Mouse (Mus musculus) forebrain, postnatal 0 days (tissue): ENCODE measurements around the gene Pde4d. TPM values are rescaled to one million over a fixed set of nuclear protein-coding genes. Genes with fewer than 3 reads are reported as not detected.

Source experiments
- ATAC-seq: fragments of 200-750 bp; cut with Nextera tagmentation; 2 replicates; pipeline ENCODE4 v1.8.0; 2017; ENCODE audit warnings: mild to moderate bottlenecking, moderate library complexity
- DNase-seq: peaks from one replicate; pipeline ENCODE4 v3.0.0-alpha.2; 2015
- H3K27ac ChIP-seq: fragments of 300-500 bp; sonication (generic); 2 replicates; pipeline ENCODE4 v1.5.1; 2014; ENCODE audit warnings: low read depth, mild to moderate bottlenecking, antibody characterized with exemption, low read length, moderate library complexity, mixed read lengths
- H3K27me3 ChIP-seq: fragments of 300-500 bp; sonication (generic); 2 replicates; pipeline ENCODE4 v1.6.1; 2014; ENCODE audit warnings: mild to moderate bottlenecking, low read length, mixed read lengths; ENCODE audit not compliant: insufficient read depth
- H3K36me3 ChIP-seq: fragments of 300-500 bp; sonication (generic); 2 replicates; pipeline ENCODE4 v1.6.1; 2014; ENCODE audit warnings: mild to moderate bottlenecking, moderate library complexity; ENCODE audit not compliant: insufficient read depth
- H3K4me1 ChIP-seq: fragments of 300-500 bp; sonication (generic); 2 replicates; pipeline ENCODE4 v1.6.1; 2014; ENCODE audit warnings: antibody characterized with exemption; ENCODE audit not compliant: insufficient read depth
- H3K4me2 ChIP-seq: fragments of 300-500 bp; sonication (generic); 2 replicates; pipeline ENCODE4 v1.6.1; 2014; ENCODE audit warnings: low read depth, mild to moderate bottlenecking, moderate library complexity
- H3K4me3 ChIP-seq: fragments of 300-500 bp; sonication (generic); 2 replicates; pipeline ENCODE4 v1.5.1; 2014; ENCODE audit warnings: low read depth, low read length, mixed read lengths
- H3K9ac ChIP-seq: fragments of 300-500 bp; sonication (generic); 2 replicates; pipeline ENCODE4 v1.6.1; 2014; ENCODE audit warnings: mild to moderate bottlenecking
- H3K9me3 ChIP-seq: fragments of 300-500 bp; sonication (generic); 2 replicates; pipeline ENCODE4 v1.6.1; 2016; ENCODE audit warnings: low read length
- CTCF ChIP-seq: sonication (generic); IDR thresholded peaks from 2 replicates; pipeline ENCODE4 v1.5.1; 2016; ENCODE audit warnings: antibody characterized with exemption, control low read depth, low read depth
- WGBS: fragments of 180-500 bp; shearing (Covaris S2); extraction: QIAGEN DNeasy Blood & Tissue Kit; methylation state at CpG from one replicate; pipeline ENCODE4 v1.1.7; 2014; 5-methylcytosine and 5-hydroxymethylcytosine counted together
- polyA plus RNA-seq: library from polyadenylated mRNA; unstranded; fragments of >200 nt; fragmentation: Nextera tagmentation; extraction: Ambion mirVana; gene quantifications from 2 replicates; pipeline ENCODE4 v1.2.1, GENCODE M21; 2015
- total RNA-seq: library from RNA; depleted of rRNA; stranded (reverse); fragments of >200 nt; gene quantifications from 2 replicates; pipeline ENCODE4 v1.2.3, GENCODE M21; 2014

Pde4d gene
- total and polyA plus RNA-seq, 2 experiments from 2014 or later: 13.2 to 78.8 TPM

GRCm38 (mm10) chr13:109053242-109054018, 603.7 kb downstream of the Pde4d start:
- peak; percentile 89 for DNase-seq
- no peaks in the 10 kb centered on the region for H3K9me3 ChIP-seq
- H3K36me3 ChIP-seq: no peaks in the 10 kb centered on the region
- peak overlapping the region; percentile 39 for H3K4me2 ChIP-seq
- peak overlapping the region; percentile 67 for H3K27ac ChIP-seq
- H3K4me1 ChIP-seq: peaks cover 6% of the 10 kb centered on the region; the same call in 1 of the 2 replicates
- H3K4me3 ChIP-seq: peak overlapping the region; percentile 24; the same call in 1 of the 2 replicates
- H3K27me3 ChIP-seq: no peaks in the 10 kb centered on the region
- WGBS: 14% methylated on average over 10 of the region's 10 CpGs
- no peak for TF ChIP-seq CTCF
- peak; percentile 93 for ATAC-seq
- peak overlapping the region; percentile 33 for H3K9ac ChIP-seq

GRCm38 (mm10) chr13:109058045-109058444, 608.3 kb downstream of the Pde4d start:
- no peak for TF ChIP-seq CTCF
- H3K4me3 ChIP-seq: no peak overlapping the region
- no peaks in the 10 kb centered on the region for H3K36me3 ChIP-seq
- H3K9me3 ChIP-seq: no peaks in the 10 kb centered on the region
- H3K27me3 ChIP-seq: no peaks in the 10 kb centered on the region
- WGBS: 26% methylated on average over 4 of the region's 4 CpGs
- H3K4me2 ChIP-seq: no peak overlapping the region
- no peak overlapping the region for H3K9ac ChIP-seq
- peaks cover 6% of the 10 kb centered on the region; the same call in 1 of the 2 replicates for H3K4me1 ChIP-seq
- DNase-seq (no peak), ATAC-seq (no peak)
- no peak overlapping the region for H3K27ac ChIP-seq

- Histone ChIP-seq H3K9me3 (no peaks in the 10 kb centered on the region), H3K4me3 (no peak overlapping the region), H3K36me3 (no peaks in the 10 kb centered on the region), H3K4me1 (no peaks in the 10 kb centered on the region), H3K9ac (no peak overlapping the region), H3K27me3 (no peaks in the 10 kb centered on the region), H3K27ac (no peak overlapping the region), H3K4me2 (no peak overlapping the region)
- ATAC-seq: no peak
- no peak for TF ChIP-seq CTCF
- 75% methylated on average over 4 of the region's 4 CpGs for WGBS
- DNase-seq: no peak
Observed at GRCm38 (mm10) chr13:109066581-109067159, 616.9 kb downstream of the Pde4d start.

- Histone ChIP-seq H3K4me2 (no peak overlapping the region), H3K36me3 (no peaks in the 10 kb centered on the region), H3K27ac (no peak overlapping the region), H3K9ac (no peak overlapping the region), H3K27me3 (no peaks in the 10 kb centered on the region), H3K9me3 (no peaks in the 10 kb centered on the region), H3K4me1 (no peaks in the 10 kb centered on the region), H3K4me3 (no peak overlapping the region)
- DNase-seq: no peak
- TF ChIP-seq CTCF: no peak
- ATAC-seq: no peak
- 86% methylated on average over 8 of the region's 8 CpGs for WGBS
Observed at GRCm38 (mm10) chr13:109068258-109069219, 618.8 kb downstream of the Pde4d start.

GRCm38 (mm10) chr13:109073371-109073770, 623.6 kb downstream of the Pde4d start:
- WGBS: 19% methylated on average over 2 of the region's 2 CpGs
- no peak for DNase-seq
- Histone ChIP-seq H3K27ac (no peak overlapping the region), H3K27me3 (no peaks in the 10 kb centered on the region), H3K36me3 (no peaks in the 10 kb centered on the region), H3K4me1 (no peaks in the 10 kb centered on the region), H3K4me3 (no peak overlapping the region), H3K9ac (no peak overlapping the region), H3K9me3 (no peaks in the 10 kb centered on the region), H3K4me2 (no peak overlapping the region)
- TF ChIP-seq CTCF: no peak
- ATAC-seq: no peak

GRCm38 (mm10) chr13:109074078-109074477, 624.3 kb downstream of the Pde4d start:
- no peak overlapping the region for H3K4me3 ChIP-seq
- WGBS: 44% methylated on average over 4 of the region's 4 CpGs
- DNase-seq (no peak), ATAC-seq (no peak)
- no peaks in the 10 kb centered on the region for H3K4me1 ChIP-seq
- no peaks in the 10 kb centered on the region for H3K27me3 ChIP-seq
- TF ChIP-seq CTCF: no peak
- no peak overlapping the region for H3K4me2 ChIP-seq
- no peak overlapping the region for H3K9ac ChIP-seq
- no peaks in the 10 kb centered on the region for H3K9me3 ChIP-seq
- no peak overlapping the region for H3K27ac ChIP-seq
- H3K36me3 ChIP-seq: no peaks in the 10 kb centered on the region
